Mouse (Mus musculus): ENCODE measurements around the gene Pla2g4f.

Gene Pla2g4f

DNA sequence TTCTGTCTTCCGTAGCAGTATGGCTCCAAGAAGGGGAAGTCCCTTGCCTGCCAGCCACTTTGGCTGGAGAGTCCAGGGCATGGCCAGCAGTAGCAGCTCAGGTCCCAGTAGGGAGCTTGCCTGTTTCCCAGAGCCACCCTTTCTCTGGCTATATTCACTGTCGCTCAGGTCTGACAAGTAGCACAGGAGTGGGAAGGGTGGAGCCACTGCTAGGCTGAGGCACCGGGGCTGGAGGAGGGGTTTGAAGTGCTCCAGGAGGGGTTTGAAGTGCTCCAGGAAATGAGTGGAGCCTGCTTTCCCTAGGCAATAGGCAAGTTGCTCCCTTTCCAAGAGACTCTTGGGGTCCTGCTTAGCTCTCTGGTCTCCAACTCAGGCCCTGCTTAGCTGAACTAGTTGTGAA is at the start of gene Pla2g4f:
TSS of gene Pla2g4f (minus strand) at position 190 of the 400 bp plus-strand sequence.
- DNase-seq (ENCODE audit: low spot score in 2 of 2), result no peak

DNA sequence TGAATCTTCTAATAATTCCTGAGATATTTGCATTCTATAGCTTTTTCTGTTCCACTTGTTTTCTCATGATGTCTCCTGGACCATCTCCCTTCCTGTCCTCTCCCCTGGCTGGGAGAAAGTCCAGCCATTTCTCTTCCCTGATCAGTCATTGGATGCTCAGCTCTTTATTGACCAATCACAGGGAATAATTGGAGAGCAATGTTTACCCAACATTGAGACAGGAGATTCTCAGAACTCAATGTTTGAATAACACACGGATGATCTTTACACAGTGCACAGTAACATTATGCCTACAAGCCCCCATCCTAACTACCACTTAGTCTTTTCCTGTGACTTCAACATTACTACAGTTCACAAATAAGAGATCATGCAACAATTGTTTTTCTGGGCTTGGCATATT is 46.5 kb upstream of the Pla2g4f start:
- no peak for DNase-seq (ENCODE audit: low spot score in 2 of 2)

DNA sequence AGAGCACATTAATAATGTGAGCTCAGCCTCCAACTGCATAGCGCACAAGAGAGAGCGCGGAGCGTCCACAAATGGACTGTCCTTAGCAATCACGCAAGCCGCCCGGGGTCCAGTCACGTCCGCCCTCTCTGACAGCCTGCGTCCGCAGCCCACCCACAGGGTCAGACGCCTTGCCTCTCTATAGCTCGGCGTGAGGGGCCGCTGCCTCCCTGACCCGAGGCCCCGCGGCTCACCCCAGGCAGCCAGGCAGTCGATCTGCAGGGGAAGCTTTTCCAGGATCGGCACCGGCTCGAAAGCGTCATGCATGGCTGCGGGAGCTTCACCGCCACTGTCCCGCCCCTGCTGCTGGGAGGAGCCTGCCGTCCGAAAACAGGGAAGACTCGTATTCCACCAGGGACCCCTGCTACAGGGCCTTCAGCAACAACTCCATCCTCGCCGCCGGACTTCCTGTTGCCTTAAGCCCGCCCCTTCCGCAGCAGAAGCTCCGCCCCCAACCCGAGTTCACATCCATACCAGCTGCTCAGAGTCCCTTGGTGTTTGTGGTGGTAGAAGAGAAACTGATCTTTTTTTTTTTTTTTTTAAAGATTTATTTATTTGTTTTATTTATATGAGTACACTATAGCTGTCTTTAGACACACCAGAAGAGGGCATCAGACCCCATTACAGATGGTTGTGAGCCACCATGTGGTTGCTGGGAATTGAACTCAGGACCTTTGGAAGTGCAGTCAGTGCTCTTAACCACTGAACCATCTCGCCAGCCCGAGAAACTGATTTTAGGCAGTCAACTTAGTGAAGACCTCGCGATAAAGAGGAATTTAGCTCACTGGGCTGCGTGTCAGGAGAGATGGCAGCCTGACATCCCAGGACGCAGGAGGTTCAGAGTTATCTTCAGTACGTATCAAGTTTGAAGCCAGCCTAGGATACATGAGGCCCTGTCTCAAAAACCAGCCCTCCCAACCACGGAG is 39.0 kb upstream of the Pla2g4f start, which contains the start of gene Vps39:
TSS of gene Vps39 (minus strand) at position 456 of the 965 bp plus-strand sequence.
- DNase-seq (ENCODE audit: low spot score in 2 of 2), result peak; percentile 68 to 84

DNA sequence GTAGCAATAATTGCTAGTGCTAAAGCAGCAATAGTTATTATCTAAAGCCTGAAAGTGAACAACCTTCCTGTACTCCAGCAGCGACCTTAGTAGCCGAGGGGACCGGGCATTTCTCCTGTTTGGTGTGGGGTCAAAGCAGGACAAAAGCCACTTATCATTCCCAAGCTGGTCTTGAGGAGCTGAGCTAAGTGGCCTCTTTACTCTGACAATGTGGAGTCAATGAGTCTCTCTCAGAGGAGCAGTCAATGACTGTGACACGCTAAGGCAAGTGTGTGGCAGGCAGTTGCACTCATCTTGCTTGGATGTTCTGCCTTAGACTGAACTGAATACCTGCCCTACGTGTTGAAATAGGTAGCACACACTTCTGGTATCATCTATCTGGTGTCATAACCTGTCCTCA is 37.4 kb upstream of the Pla2g4f start:
- no peak for DNase-seq (ENCODE audit: low spot score in 2 of 2)

DNA sequence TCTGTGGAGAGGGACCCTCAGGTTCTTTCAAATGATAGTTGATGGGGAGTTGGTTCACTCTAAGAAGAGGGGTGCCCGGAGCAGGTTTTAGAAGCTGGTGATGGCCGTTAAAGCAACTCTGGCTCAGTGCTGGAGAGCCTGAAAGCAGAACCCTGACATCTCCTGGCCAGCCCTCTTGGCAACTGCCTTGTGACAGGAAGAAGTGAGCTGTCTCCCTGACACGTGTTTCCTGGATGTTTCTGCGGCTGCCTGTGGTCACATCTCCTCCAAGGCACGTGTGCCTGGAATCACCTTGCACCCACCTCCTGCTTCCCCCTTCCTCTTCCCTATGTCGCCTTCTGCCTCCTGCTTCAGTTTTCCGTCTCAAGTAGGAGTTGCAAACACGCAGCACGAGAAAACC is 34.2 kb upstream of the Pla2g4f start:
- no peak for DNase-seq (ENCODE audit: low spot score in 2 of 2)

DNA sequence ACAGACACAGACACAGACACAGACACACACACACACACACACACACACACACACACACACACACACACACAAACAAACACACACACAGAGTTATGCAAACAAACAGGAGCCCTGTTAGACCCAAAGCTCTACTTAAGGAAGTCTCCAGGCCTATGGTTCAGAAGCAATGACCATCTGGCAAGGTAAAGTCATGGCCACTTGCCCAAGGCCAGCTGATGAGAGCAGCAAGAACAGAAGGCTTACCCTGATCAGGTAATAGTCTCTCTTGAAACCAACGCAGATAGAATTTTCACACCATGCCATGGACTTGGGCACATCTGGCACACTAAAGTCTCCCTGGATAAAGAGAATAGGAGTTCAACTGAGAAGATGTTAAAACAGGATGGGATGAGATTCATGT is 27.8 kb upstream of the Pla2g4f start:
- no peak for DNase-seq (ENCODE audit: low spot score in 2 of 2)

DNA sequence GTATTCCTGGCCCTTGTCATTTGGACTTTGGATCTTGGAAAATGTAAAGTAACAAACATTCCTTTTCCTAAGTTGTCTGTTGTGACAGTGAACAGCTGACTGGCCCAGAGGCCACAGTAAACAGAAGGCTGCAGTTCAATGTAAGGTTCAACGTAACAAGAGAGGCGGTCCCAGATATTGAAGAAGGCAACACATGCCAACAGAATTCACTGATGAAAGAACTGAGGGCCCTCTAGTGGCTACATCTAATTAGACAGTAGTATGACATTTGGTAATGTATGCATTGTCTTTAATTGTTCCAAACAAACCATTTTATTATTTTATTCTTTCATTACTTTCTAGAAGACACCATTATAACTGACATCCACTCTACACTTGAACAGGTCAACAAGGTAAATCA is 23.9 kb upstream of the Pla2g4f start:
- no peak for DNase-seq (ENCODE audit: low spot score in 2 of 2)

DNA sequence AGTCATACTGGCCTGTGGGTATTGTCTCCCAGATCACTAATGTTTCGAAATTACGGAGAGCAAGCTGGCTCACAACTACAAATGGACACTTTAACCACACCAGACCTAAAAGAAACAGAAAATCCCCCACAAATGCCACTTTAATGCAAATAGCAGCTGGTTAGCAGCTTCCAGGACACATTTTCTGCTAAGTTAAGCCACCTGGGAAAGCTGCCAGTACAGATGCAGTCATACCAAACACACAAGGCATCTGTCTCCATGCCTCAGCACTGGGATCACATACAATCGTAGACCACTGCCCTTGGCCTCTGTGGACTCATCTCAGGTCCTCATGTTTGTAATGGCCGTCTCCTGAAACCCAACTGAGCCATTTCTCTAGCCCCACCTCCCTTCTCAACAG is 17.6 kb upstream of the Pla2g4f start:
- DNase-seq (ENCODE audit: low spot score in 2 of 2), result no peak

DNA sequence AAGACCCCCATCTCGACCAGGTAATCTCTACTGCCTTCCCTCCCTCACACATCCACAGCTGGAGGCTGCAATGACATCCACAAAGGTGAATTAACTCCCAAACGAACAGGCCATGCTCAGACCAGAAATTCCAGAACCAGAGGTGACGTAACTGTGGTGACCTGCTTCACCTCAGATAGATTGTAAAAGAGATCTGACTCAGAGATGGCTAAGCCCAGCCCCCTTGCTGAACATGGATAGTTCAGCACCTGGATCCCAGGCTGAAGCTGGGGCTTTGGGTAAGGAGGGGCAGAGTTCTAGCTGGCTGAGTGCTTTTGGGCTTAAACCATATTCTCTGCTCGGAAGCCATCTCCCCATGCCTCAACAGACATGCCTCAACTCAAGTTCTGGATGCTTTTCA is 1.1 kb upstream of the Pla2g4f start:
- no peak for DNase-seq (ENCODE audit: low spot score in 2 of 2)

DNA sequence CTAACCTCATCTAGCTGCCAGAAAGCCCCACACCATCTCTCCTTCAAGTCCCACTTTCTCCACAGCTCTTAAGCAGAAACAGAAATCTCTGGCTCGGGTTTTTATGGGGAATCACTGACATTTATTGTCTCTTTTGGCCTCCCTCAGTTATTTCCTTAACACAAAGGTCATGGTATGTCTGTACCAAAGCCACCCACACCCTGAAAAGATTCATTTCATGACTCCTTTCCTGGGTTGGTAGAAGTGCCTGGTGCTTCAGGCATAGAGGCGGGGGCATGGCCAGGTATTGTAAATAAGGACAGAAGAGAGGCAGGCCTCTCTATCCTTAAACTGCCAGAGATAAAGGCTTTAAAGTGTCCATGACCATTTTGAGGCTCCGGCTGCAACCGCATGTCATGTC is 522 bp upstream of the Pla2g4f start:
- DNase-seq (ENCODE audit: low spot score in 2 of 2), result no peak

DNA sequence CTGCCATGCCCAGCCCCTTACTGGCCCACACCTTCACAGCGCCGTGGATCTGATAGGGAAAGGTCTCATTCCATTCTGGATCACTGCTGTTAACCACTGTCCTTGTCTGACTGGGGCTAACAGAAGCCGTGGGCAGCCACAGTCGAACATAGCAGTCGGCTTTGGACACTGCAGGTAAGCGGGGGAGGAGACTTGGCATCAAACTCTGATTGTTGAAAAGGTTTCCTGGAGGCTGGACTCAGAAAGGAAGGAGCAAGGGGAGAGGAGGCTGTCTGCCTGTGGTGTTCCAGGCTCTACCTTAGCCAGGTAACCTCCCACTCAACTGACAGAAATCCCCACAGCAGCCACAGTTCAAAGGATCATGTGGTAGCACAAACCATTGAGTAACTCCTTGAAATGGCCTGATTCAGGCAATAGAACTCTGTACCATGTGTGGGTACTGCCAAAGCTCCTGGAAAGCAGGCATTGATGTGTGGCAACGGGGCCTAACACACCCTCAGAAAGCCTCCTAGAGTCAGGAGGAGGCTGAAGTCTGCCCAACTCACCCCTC is 1.6 kb downstream of the Pla2g4f start:
- no peak for DNase-seq (ENCODE audit: low spot score in 2 of 2)

DNA sequence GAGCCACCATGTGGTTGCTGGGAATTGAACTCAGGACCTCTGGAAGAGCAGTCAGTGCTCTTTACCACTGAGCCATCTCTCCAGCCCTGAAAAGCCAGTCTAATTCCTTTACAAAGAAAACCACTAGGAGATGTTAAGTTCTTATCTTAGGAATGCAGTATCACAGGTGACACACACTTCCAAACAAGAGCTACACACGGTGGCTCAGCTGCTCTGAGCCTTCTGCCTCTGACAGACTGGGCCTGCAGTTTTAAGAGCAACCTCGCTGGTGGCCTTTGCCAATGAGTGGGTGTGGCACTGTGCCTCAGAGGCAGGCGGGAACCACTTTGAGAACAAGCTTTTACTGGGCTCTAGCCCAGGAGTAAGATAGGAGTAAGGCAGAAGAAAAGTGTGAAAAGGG is 9.9 kb downstream of the Pla2g4f start:
- DNase-seq (ENCODE audit: low spot score in 2 of 2), result no peak

DNA sequence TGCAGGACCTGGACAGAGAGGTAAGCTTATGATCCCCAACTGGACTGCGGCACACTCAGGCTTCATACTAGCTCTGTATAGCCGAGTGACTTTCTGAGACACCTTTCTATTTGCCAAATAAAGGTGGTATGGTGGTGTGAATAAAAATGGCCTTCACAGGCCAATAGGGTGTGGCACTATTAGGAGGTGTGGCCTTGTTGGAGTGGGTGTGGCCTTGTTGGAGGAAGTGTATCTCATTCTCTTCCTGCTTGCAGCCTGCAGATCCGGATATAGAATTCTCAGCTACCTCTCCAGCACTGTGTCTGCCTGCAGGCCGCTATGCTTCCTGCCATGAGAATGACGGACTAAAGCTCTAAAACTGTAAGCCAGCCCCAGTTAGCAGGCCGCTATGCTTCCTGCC is 12.9 kb downstream of the Pla2g4f start:
- no peak for DNase-seq (ENCODE audit: low spot score in 2 of 2)

DNA sequence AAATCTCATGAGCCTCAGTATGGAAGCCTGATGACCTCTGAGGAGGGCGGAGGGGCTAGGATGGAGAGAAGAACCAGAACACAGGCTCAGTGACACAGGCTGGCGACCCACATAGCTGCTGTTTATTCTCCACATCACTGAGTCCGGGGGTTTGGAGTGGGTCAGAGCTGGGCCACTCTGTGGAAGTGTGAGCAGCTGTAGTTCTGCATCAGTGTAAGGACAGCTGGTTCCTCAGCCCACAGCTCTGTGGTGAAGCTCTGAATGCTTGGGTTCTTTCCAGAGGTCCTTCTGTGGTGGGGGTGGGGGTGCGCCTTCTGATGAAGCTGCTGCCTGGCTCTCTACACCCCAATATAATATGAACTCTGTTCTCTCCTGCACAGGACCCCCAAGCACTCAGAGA is 14.1 kb downstream of the Pla2g4f start:
- no peak for DNase-seq (ENCODE audit: low spot score in 2 of 2)

DNA sequence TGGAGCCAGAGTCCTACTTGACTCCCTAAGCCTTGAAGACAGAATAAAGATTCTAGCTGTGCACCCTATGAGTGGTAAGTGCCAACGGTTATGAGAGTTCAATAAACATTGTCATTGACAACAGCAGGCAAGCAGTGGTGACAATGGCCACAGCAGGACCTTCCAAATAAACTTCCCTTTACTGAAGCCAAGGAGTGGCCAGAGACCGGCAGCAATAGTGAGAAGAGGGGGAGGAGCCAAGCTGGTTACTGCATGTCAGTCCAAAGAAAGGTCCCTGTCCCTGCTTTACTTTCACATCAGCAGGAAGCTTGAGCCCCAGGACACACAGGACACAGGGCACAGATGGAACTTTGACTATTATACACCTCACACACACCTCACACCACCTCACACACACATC is 17.8 kb downstream of the Pla2g4f start:
- no peak for DNase-seq (ENCODE audit: low spot score in 2 of 2)

DNA sequence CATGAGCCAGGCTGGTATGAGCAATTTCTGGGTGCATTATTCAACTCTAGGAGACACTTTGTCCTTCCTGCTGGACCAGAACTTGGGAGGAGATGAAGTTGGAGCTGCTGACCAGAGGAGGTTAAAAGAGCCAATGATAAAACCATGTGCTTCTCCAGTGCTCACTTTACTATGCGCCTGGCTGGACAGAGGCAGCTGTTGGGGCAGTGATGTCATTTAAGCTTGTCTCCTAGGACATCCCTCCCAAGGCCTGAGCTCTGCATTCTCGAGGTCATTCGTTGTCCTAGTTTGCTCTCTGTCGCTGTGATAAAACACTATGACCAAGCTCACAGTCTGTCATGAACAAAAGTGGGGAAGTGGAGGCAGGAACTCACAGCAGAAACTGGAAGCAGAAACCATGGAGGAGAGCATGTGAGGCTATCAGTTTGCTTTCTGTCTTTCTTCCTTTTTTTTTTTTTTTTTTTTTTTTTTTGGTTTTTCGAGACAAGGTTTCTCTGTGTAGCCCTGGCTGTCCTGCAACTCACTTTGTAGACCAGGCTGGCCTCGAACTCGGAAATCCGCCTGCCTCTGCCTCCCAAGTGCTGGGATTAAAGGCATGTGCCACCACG is 22.4 kb downstream of the Pla2g4f start:
- no peak for DNase-seq (ENCODE audit: low spot score in 2 of 2)

DNA sequence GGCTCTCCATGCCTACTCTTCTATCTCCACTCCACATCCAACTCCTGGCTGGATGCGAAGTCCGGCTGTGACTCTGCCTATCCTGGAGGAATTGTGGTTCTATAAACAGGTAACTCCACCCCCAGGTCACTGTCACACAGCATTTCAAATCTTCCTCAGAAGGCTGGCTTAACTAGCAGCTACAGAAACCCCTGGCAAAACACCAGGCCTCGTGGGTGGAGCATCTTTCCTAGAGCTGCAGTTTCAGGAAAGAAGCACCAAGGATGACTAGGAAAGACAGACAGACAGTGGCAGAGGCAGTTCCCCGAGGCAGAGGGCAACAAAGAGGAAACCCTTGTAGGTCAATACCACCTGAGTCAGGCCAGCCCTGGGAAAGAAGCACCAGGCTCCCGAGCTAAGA is 25.0 kb downstream of the Pla2g4f start, which contains the start of gene Pla2g4d:
TSS of gene Pla2g4d (minus strand) at position 203 of the 400 bp plus-strand sequence.
- no peak for DNase-seq (ENCODE audit: low spot score in 2 of 2)

DNA sequence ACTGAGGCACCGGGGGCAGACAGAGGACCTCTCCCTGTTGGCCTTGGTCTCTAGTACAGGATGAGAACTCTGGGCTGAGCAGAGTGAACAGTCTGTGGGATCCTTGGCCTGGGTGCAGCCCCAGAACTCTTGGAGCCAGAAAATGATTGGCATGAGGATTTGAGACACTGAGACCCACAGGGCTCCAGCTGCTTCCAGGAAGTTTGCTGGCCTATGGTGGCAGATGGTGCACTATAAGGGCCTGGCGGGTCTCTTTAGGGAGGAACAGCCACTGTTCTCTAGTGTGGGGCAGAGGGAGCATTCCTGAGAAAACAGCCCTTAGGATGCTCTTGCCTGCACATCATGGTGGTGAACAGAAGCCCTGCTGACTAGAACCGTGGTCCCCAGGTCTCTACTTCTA is 25.6 kb downstream of the Pla2g4f start:
- DNase-seq (ENCODE audit: low spot score in 2 of 2), result no peak

DNA sequence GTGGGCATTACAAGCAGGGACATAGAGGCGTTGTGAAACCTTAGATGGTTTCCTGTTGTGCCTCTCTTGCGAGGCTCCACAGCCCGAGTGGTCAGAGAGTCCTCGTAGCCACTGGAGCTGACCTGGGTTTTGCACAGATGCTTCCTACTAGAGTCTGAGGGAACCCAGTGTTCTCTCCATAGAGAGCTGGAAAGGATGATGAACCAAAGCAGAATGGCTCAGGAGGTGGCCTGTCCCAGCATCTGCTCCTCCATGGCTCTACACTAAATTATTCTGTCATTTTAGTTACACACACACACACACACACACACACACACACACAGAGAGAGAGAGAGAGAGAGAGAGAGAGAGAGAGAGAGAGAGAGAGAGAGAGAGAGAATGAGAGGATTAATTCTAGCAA is 28.3 kb downstream of the Pla2g4f start:
- DNase-seq (ENCODE audit: low spot score in 2 of 2), result no peak

DNA sequence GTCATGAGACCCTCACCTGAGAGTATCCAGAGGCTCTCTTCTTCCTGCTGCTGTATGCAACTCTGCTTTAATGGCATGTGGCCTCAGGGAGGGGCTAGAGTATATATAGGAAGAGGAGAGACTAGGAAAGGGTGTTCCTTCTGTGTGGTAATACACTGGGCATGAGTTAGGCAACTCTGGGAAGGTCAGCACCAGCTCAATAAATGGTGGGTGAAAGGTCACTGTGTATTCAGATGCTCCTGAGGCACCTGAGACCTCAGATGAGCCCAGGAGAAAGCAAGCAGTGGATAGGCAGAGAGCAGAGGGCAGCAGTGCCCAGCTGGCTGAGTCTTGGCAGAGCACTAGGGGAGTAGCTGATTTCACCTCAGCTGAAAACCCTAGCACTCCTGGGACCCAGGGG is 29.3 kb downstream of the Pla2g4f start:
- no peak for DNase-seq (ENCODE audit: low spot score in 2 of 2)

DNA sequence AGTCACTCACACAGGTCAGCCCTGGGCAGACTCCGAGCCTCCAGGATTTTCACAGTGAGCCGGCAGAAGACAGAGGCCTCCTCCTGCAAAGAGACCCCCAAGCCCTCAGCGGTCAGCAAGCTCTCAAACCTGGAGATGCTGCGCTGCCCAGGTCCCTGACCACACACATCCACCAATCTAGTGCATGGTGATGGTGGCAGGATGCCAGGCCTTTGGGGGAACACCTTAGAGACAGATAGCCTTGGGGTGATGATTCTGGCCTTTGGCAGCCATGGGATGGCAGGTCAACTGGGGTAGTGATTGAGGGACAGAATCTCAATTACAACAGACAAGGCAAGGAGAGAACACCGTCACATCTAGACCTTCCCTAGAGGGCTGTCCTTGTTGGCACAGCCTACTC is 29.9 kb downstream of the Pla2g4f start:
- no peak for DNase-seq (ENCODE audit: low spot score in 2 of 2)

DNA sequence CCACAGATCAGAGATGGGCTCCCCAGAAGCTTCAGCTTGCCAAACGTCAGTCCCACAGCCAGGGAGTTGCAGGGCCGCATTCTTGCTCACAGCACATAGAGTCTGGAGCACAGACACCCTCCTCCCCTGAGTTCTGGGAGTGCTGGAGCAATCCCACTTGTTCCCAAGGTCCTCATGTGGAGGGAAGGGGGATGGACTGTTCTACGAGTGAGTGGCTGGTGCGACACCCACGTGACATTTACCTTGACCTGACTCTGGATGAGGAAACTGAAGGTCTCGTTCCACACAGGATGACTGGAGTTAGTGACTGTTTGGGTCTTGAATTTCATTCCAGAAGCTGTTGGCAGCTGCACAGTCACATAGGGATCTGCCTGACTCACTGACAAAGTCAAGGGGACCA is 30.4 kb downstream of the Pla2g4f start:
- DNase-seq (ENCODE audit: low spot score in 2 of 2), result no peak

DNA sequence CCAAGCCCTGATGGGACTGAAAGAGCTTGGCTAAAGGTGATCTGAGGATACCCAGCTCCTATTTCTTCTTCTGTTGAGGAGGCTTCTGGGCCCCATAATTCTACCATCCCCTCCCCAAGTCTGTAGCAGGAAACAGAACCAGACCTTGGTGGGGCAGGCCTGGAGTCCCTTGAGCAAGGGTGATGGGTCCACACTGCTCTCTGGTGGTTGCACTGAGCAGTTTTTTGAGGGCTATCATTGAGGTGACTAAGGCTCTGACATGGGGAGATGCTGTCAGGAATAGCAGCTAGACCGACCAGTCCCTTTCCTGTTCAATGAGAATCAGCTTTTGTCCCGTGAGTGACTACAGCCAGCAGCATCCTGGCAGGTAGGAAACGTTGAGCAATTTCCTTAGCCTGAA is 32.7 kb downstream of the Pla2g4f start:
- no peak for DNase-seq (ENCODE audit: low spot score in 2 of 2)

Data from cerebellum, postnatal 4 days (tissue).